Mouse (Mus musculus) embryo, embryonic 9.5 days (tissue): ENCODE measurements around the gene Pikfyve.
"Not testable (repeated sequence)": the region's sequence is repeated elsewhere in the genome, so short reads cannot be mapped to it uniquely, and the experiment has no call there.

Source experiments
- DNase-seq: peaks from one replicate; pipeline ENCODE4 v3.0.0-alpha.2; 2017; ENCODE audit errors: extremely low spot score

Pikfyve gene

DNA sequence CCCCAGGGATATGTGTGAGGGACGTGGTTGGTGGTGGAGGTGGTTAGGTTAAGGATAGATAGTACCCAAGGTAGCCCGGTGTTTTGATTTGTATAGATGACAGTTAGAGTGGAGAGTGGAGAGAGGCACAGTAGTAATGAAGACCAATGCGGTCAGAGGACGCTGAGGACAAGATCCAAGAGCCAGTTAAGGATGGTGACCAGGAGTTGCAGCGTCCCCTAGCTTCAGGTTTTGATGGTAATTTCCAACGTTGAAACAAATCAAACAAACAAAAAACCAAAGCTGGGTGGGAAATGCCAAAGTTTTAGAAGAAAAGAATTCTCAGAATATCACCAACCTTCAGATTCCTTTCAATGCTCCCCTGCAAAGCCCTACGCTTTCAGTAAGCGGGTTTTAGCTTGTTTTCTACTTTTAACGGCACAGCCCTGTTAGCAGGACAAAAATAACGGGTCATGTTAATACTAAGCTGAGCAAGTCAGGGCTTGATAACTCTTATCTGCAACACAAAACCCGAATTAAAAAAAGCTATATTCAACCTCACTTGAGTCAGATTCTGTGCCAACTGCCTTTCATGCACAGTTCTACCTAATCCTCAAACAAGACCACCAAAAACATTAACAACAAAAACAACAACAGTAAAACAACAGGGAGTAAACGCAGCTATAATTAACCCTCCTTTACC, 818 bp upstream of the Pikfyve start:
- no peak for DNase-seq

DNA sequence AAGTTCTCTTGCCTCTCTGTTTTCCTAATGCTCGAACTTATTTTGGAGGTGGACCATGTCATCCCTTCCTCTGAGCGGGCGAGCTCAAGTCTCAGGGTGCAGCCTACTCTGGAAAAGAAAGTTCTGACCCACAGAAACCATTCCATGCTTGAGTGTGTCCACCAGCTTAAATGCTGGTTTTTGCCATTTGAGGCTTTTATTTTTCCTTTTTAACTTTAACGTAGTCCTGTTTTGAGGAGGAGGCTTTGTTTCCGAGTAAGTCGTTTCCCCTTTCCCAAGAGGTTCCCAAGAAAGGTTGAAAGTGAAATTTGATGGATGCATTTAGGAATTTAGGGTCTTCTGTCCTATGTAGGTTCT, 569 bp downstream of the Pikfyve start:
- DNase-seq: no peak

GRCm38 (mm10) chr1:65190172-65190571, 3.7 kb downstream of the Pikfyve start:
- DNase-seq: no peak

- DNase-seq: no peak
These were observed 6.7 kb downstream of the Pikfyve start for GRCm38 (mm10) chr1:65193226-65193625.

DNA sequence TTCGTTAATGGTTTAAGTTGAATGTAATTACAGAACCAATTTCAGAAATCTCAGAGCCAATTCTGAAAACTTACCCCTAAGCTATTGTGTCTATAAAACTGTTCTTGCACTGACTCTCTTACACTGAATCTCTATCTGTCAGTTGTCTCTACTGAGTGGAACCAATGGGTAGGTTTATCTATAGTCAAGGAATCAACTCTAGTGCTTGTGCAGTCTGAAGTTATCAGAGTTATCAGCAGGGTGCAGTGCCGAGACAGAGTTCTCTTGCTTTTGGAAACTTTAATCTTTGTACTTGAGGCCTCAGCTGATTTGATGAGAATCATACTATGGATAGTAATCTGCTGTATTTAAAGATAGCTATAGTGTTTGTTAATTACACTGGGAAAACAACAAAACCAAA, 11.9 kb downstream of the Pikfyve start:
- DNase-seq: no peak

DNA sequence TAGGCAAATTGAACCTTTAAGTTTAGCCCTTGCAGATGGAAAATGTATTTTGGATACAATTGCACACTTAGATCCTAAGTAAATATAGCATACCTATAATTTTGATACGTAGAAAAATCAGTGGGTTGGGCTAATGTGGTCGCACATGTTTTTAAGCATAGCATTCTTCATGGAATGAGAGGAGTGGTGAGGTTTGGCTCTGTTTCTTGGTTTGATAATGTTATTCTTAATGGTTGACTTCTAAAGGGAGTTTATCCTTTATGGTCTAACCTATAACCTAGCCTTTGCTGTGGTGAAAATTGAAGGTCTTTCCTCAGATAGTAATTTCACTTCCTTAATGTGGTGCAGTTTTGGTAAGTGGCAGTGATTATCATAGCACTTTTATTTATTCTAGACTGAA, 12.4 kb downstream of the Pikfyve start:
- no peak for DNase-seq

- DNase-seq: no peak
These were observed 17.8 kb downstream of the Pikfyve start for GRCm38 (mm10) chr1:65204299-65204698.

DNA sequence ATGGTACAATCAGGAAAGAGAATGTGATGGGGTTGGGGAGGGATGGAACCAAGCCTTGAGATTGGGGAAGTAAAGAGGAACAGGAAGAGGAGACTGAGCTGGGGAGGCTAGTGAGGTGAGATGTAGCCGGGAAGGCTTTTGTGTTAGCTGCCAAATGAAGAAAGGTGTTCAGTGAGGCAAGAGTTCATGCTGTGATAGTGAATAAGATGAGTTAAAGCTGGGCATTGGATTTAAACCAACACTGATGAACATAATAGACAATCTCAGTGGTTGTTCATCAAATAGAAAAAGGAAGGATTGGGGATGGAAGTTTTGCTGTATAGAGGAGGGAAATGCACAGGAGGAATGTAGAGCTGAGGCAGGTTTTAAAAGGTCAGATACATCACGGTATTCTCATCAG, 26.7 kb downstream of the Pikfyve start:
- DNase-seq: no peak

- DNase-seq: no peak
These were observed 31.1 kb downstream of the Pikfyve start for GRCm38 (mm10) chr1:65217567-65217966.

- DNase-seq: no peak
These were observed 31.5 kb downstream of the Pikfyve start for GRCm38 (mm10) chr1:65217972-65218371.

DNA sequence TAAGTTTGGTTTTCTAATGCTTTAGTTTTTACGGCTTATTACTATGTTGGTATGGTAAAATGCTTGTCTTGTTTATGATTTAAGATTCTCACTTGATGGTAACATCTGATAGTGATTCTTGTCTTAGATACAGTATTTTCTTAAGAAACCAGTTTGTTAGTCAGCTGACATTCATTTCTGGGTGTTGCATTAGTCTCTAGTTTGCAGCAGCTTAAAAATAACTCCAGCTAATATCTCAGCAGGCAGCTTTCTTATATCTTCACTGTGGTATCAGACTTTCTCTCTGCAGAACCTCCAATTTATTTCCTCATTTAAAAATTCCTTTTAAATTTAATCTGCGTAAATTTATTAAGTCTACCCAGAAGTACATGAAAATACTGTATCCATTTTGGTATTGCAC, 37.2 kb downstream of the Pikfyve start:
- DNase-seq: no peak

- DNase-seq: no peak
These were observed 41.2 kb downstream of the Pikfyve start for GRCm38 (mm10) chr1:65227681-65228080.

- not testable (repeated sequence) for DNase-seq
These were observed 43.3 kb downstream of the Pikfyve start for GRCm38 (mm10) chr1:65229768-65230167.

GRCm38 (mm10) chr1:65230566-65230965, 44.1 kb downstream of the Pikfyve start:
- no peak for DNase-seq

DNA sequence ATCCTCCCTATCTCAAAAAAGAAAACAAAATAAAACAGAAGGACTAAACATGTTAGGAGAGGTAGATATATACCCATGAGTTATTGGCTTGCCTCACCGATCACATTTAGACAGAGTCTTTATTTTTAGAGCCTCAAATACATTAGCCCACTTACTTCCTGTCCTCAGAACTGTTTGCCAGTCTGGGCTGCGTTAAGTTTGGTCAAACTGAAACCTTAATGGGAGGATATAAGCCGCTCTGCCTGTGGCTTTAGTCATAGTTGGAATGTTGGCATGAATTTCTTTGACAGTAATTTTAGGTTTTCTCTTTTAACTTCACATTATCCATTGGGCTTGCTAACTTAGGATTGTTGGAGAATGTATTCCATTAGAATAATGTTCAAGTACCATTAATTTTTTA, 51.2 kb downstream of the Pikfyve start:
- no peak for DNase-seq

DNA sequence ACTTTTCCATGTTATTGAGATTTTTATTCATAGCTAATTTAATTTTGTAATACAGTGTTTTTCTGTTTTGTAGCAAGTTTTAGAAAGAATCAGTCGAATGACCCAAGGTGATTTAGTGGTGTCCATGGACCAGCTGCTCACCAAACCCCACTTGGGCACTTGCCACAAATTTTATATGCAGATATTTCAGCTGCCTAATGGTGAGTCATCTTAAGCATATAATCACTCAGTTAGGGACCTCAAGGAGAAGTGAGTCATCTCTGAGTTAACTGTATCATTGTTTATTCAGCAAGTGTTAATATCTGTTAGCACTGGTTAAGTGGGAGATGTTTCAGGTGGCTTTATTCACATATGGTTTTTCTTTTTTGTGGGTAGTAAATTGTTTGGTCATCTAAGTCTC, 59.2 kb downstream of the Pikfyve start:
- no peak for DNase-seq

- no peak for DNase-seq
These were observed 94.0 kb downstream of the Pikfyve start for GRCm38 (mm10) chr1:65280461-65280860.

DNA sequence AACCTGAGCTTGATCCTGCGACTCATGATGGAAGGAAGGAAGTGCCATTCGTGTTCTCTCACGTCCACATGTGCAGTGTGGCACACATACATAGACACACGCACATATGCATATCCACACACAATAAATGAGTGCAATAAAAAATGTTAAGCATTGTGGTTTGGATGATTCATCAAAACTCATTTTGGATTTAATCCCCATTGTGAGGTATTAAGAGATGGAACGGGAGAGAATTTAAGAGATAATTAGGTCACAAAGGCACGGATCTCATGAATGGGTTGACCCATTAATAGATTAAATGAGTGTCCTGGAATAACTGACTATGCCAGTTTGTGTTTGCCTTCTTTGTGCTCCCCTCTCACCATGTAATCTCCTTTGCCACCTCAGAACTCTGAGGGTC, 95.3 kb downstream of the Pikfyve start, which contains the start of gene Pth2r:
TSS of gene Pth2r (plus strand) at position 301 of the 400 bp plus-strand sequence.
- no peak for DNase-seq

DNA sequence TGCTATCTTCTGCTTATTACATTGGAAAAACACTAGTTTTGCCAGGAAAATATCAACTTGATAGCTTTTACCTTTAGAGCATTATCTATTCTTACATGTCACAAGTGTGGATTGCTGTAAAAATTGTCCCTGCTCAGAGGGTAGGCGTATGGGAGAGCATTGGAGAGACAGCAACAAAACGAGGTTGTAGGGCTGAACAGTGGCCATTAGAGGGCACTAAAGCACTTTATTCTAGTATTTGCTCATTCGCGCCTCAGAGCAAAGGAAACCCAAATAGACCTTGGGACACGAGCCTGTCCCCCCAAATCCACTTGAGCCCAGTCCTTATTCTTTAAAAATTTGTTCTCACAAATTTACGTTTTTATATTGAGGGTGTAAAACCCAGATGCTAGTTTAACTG, 96.3 kb downstream of the Pikfyve start:
- DNase-seq: peak; percentile 37

DNA sequence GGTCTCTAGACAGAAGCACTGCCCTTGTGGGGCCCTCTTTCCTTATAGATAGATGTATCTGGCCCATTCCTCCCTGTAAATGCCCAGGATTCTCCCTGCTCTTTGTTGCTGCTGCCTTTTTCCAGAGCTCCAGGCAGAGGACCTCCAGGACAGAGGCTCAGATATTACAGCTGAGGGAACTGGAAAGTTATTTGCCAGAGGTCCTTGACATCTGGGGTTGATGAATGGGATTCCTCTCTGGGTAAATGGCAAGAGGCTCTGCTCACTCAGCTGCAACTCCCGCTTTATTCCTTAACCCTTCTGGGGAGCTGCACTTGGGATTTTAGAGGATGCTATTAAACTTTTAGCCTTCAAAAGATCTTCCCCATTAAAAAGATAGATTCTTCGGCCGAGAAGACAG, 122.0 kb downstream of the Pikfyve start:
- DNase-seq: no peak

- peak; percentile 31 for DNase-seq
These were observed 124.9 kb downstream of the Pikfyve start for GRCm38 (mm10) chr1:65311214-65311933.

DNA sequence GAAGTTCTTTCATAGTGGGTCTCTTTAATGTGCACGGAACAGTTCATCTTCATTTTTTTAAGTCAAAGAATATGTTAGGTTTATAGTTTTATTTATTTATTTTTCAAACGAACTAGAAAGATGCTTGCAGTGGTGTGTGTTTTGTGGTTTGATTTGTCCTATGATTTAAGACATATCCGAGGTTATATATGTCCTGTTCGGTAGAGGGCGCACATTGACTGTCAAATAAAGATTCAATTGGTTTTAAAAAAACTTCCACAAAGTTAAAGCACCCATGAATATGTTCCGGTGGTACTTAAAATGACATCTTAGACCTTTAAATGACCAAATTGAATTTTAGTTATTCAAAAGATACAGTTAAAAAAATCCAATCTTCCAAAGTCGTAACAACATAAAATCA, 125.6 kb downstream of the Pikfyve start:
- DNase-seq: peak; percentile 36

DNA sequence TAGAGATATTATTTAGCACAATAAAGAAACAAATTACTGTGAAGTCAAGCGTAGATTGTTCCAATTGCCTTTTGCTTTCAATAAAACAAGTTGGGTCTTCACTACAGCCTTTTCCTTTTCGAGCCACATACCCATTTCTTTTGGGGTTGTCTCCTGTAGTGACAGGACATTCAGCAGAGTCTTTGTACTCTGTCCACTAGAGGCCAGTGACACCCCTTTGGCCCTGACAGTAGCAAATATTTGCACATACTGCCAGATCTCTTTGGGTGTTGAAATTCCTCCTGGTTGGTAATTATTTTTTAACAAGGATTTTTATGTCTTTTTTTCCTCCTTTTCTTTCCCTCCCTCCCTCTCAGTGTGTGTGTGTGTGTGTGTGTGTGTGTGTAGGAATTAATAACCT, 126.4 kb downstream of the Pikfyve start:
- no peak for DNase-seq
